Comparison of ENCODE assay signal across 8 mouse cellular contexts in genomic region chr5:92488961-92489360, GRCm38 (mm10). TPM values are rescaled to one million over a fixed set of nuclear protein-coding genes. Genes with fewer than 3 reads are reported as not detected.
A peak's percentile ranks its signal among the peaks of the same experiment; 100 is the strongest.
DNase-seq lines count a peak whose midpoint lies in the region; ATAC-seq and TF ChIP-seq lines count a peak whose summit lies in the region.

No protein-coding gene starts in this region.

- H3ac ChIP-seq in myocyte (ENCODE audit: control insufficient read depth, insufficient read length): no peak overlapping the region

- H3K4me2 ChIP-seq in myocyte (ENCODE audit: low read depth): peak overlapping the region; percentile 56

- no peak for DNase-seq in heart, embryonic 10.5 days (ENCODE audit: low spot score)
- no peak for DNase-seq in heart, postnatal 36 days
- DNase-seq in thymus, postnatal 25 days: peak; percentile 41
- no peak for DNase-seq in thymus, postnatal 10 days (ENCODE audit: low spot score in 2 of 2)
- peak; percentile 24 to 52 for DNase-seq in heart, postnatal 14 days
- DNase-seq in yolk sac, embryonic 10.5 days (ENCODE audit: low spot score): no peak

- peaks cover 40% of the 10 kb centered on the region for H3K79me2 ChIP-seq in myocyte (ENCODE audit: control insufficient read depth, insufficient read depth)

- no peak overlapping the region for H3K4me3 ChIP-seq in heart, embryonic 10.5 days
- no peak overlapping the region for H3K4me3 ChIP-seq in myocyte

- H3K27ac ChIP-seq in heart, embryonic 10.5 days: peak overlapping the region; percentile 30; the same call in 1 of the 2 replicates

- no peak for TF ChIP-seq POLR2A in myocyte (IDR thresholded peaks at IDR 0.05; ENCODE audit: insufficient read length, low read depth)

- H3K27me3 ChIP-seq in heart, embryonic 10.5 days (ENCODE audit: insufficient read depth, poor library complexity, severe bottlenecking): no peaks in the 10 kb centered on the region
- no peaks in the 10 kb centered on the region for H3K27me3 ChIP-seq in myocyte (ENCODE audit: control insufficient read depth, insufficient read depth, insufficient read length)

- peaks cover 39% of the 10 kb centered on the region for H3K4me1 ChIP-seq in heart, embryonic 10.5 days

- ATAC-seq in megakaryocyte progenitor cell, adult 5-6 weeks (replicated peaks; ENCODE audit: poor library complexity): no peak

- H3K9me3 ChIP-seq in heart, embryonic 10.5 days: no peaks in the 10 kb centered on the region

- intact Hi-C loops in heart, postnatal 36 days (cut with DNase I): loop anchor here (2.0 kb wide), 2 partner anchors 16 to 18 kb away; no protein-coding TSS in a partner anchor
- intact Hi-C loops in heart, postnatal 14 days (cut with DNase I): no loop called here

- WGBS in heart, embryonic 10.5 days: 71% methylated on average over 7 of the region's 7 CpGs

- H3K36me3 ChIP-seq in heart, embryonic 10.5 days: peaks cover 20% of the 10 kb centered on the region
- H3K36me3 ChIP-seq in myocyte (ENCODE audit: control insufficient read depth, insufficient read depth): peaks cover 3% of the 10 kb centered on the region

TF ChIP-seq in myocyte, 11 proteins besides CTCF, POLR2A, EP300 and RAD21:
- no peak for TF ChIP-seq POLR2AphosphoS2 (IDR thresholded peaks at IDR 0.05; ENCODE audit: insufficient read length, low read depth)

RNA-seq across cellular contexts. Expression of gene Scarb2, which starts 17.7 kb away (rescaled TPM):
- 8.3 and 12.1 TPM in 2 replicates for polyA plus RNA-seq in heart, embryonic 10.5 days (2016; fragmentation: Nextera tagmentation; extraction: Ambion mirVana)
- 10 to 100 TPM; 80.3 to 91.1 TPM for total RNA-seq in heart, postnatal 36 days (2021)
- total RNA-seq in heart, postnatal 14 days (2021): 10 to 100 TPM; 71.5 to 72.9 TPM
- polyA plus RNA-seq in myocyte (2012; fragmentation: generic; extraction: Trizol): 46.6 TPM
- 27.0 and 30.0 TPM in 2 replicates for total RNA-seq in megakaryocyte progenitor cell, adult 5-6 weeks (2015)
- 40.4 and 44.8 TPM in 2 replicates for total RNA-seq in megakaryocyte progenitor cell, adult 5-6 weeks (2017)

RNA-seq across cellular contexts. Expression of gene Nup54, which starts 53.9 kb away (rescaled TPM):
- 52.8 and 60.8 TPM in 2 replicates for polyA plus RNA-seq in heart, embryonic 10.5 days (2016; fragmentation: Nextera tagmentation; extraction: Ambion mirVana)
- 10 to 100 TPM; 15.9 to 17.1 TPM for total RNA-seq in heart, postnatal 36 days (2021)
- 10 to 100 TPM; 15.8 to 17.0 TPM for total RNA-seq in heart, postnatal 14 days (2021)
- polyA plus RNA-seq in myocyte (2012; fragmentation: generic; extraction: Trizol): 11.0 TPM
- total RNA-seq in megakaryocyte progenitor cell, adult 5-6 weeks (2015): 78.1 and 96.0 TPM in 2 replicates
- 75.8 and 82.2 TPM in 2 replicates for total RNA-seq in megakaryocyte progenitor cell, adult 5-6 weeks (2017)

Comparison
In these comparisons a context has a peak if more than half of its experiments do, and no peak if none do; other contexts are left out.
1. DNase-seq: peak in thymus, postnatal 25 days (single experiment) and heart, postnatal 14 days (2 of 2); none in heart, embryonic 10.5 days (single experiment), heart, postnatal 36 days (0 of 2), thymus, postnatal 10 days (0 of 2) and yolk sac, embryonic 10.5 days (single experiment).
2. RNA of gene Nup54, which starts 53.9 kb away (total RNA-seq): 75.8 to 96.0 TPM in megakaryocyte progenitor cell, adult 5-6 weeks; 15.9 to 17.1 TPM in heart, postnatal 36 days and 15.8 to 17.0 TPM in heart, postnatal 14 days; every median in the first group is over 4 times any median in the second.